Mouse (Mus musculus): ENCODE results near the gene Cdc42bpg.

Cdc42bpg gene

GRCm38 (mm10) chr19:6364842-6365241 lies 58.6 kb downstream of the Cdc42bpg start:
- H3K27me3 ChIP-seq (ENCODE audit: insufficient read depth, low read length) = no peaks in the 10 kb centered on the region
- peaks cover 60% of the 10 kb centered on the region for H3K4me1 ChIP-seq (replicated peaks; ENCODE audit: low read depth, low read length)
- peak overlapping the region; percentile 99 for H3K4me3 ChIP-seq (replicated peaks; ENCODE audit: low read length)
- H3K36me3 ChIP-seq (ENCODE audit: insufficient read depth, low read length) = peaks cover 74% of the 10 kb centered on the region
- H3K9me3 ChIP-seq (ENCODE audit: low read length) = no peaks in the 10 kb centered on the region
- no peak for TF ChIP-seq NANOG (IDR thresholded peaks at IDR 0.05; ENCODE audit: borderline replicate concordance, low read length)

- Histone ChIP-seq H3K4me1 (replicated peaks; ENCODE audit: low read depth, low read length) (peaks cover 92% of the 10 kb centered on the region), H3K36me3 (ENCODE audit: insufficient read depth, low read length) (peaks cover 100% of the 10 kb centered on the region), H3K9me3 (ENCODE audit: low read length) (no peaks in the 10 kb centered on the region), H3K4me3 (replicated peaks; ENCODE audit: low read length) (no peak overlapping the region), H3K27me3 (ENCODE audit: insufficient read depth, low read length) (no peaks in the 10 kb centered on the region)
- TF ChIP-seq CTCF (conservative IDR thresholded peaks at IDR 0.05; ENCODE audit: low read length) (no peak), POU5F1 (IDR thresholded peaks at IDR 0.05; ENCODE audit: borderline replicate concordance, low read length) (no peak), NANOG (IDR thresholded peaks at IDR 0.05; ENCODE audit: borderline replicate concordance, low read length) (no peak)
Measured at GRCm38 (mm10) chr19:6370175-6370574, 63.9 kb downstream of the Cdc42bpg start.

- TF ChIP-seq POU5F1 (IDR thresholded peaks at IDR 0.05; ENCODE audit: borderline replicate concordance, low read length) = no peak
- no peak for TF ChIP-seq CTCF (conservative IDR thresholded peaks at IDR 0.05; ENCODE audit: low read length)
- no peak for TF ChIP-seq NANOG (IDR thresholded peaks at IDR 0.05; ENCODE audit: borderline replicate concordance, low read length)
- Histone ChIP-seq H3K36me3 (ENCODE audit: insufficient read depth, low read length) (peaks cover 99% of the 10 kb centered on the region), H3K9me3 (ENCODE audit: low read length) (no peaks in the 10 kb centered on the region), H3K27me3 (ENCODE audit: insufficient read depth, low read length) (no peaks in the 10 kb centered on the region), H3K4me3 (replicated peaks; ENCODE audit: low read length) (no peak overlapping the region), H3K4me1 (replicated peaks; ENCODE audit: low read depth, low read length) (peaks cover 88% of the 10 kb centered on the region)
Measured at GRCm38 (mm10) chr19:6372433-6372832, 66.2 kb downstream of the Cdc42bpg start.

GRCm38 (mm10) chr19:6373539-6374400 lies 67.5 kb downstream of the Cdc42bpg start:
- peak overlapping the region; percentile 51 for H3K4me3 ChIP-seq (replicated peaks; ENCODE audit: low read length)
- no peaks in the 10 kb centered on the region for H3K9me3 ChIP-seq (ENCODE audit: low read length)
- no peaks in the 10 kb centered on the region for H3K27me3 ChIP-seq (ENCODE audit: insufficient read depth, low read length)
- peaks cover 99% of the 10 kb centered on the region for H3K36me3 ChIP-seq (ENCODE audit: insufficient read depth, low read length)
- TF ChIP-seq CTCF (conservative IDR thresholded peaks at IDR 0.05; ENCODE audit: low read length) (peak; percentile 66), NANOG (IDR thresholded peaks at IDR 0.05; ENCODE audit: borderline replicate concordance, low read length) (no peak)
- peaks cover 89% of the 10 kb centered on the region for H3K4me1 ChIP-seq (replicated peaks; ENCODE audit: low read depth, low read length)

GRCm38 (mm10) chr19:6374571-6374970 lies 68.3 kb downstream of the Cdc42bpg start:
- H3K36me3 ChIP-seq (ENCODE audit: insufficient read depth, low read length) = peaks cover 99% of the 10 kb centered on the region
- H3K4me1 ChIP-seq (replicated peaks; ENCODE audit: low read depth, low read length) = peaks cover 83% of the 10 kb centered on the region
- no peaks in the 10 kb centered on the region for H3K27me3 ChIP-seq (ENCODE audit: insufficient read depth, low read length)
- no peaks in the 10 kb centered on the region for H3K9me3 ChIP-seq (ENCODE audit: low read length)
- TF ChIP-seq NANOG (IDR thresholded peaks at IDR 0.05; ENCODE audit: borderline replicate concordance, low read length) (no peak), POU5F1 (IDR thresholded peaks at IDR 0.05; ENCODE audit: borderline replicate concordance, low read length) (no peak)
- H3K4me3 ChIP-seq (replicated peaks; ENCODE audit: low read length) = peak overlapping the region; percentile 51

Data from E14TG2a.4 (cell line).